Mouse (Mus musculus): ENCODE results near the gene Susd6. TPM values are rescaled to one million over a fixed set of nuclear protein-coding genes. Genes with fewer than 3 reads are reported as not detected.

Gene Susd6
- 11.6 and 12.2 TPM in 2 replicates for polyA plus RNA-seq (2015; fragmentation: Nextera tagmentation; extraction: Ambion mirVana)

GRCm38 (mm10) chr12:80789849-80790694 is at the start of gene Susd6:
Gene Susd6, plus strand, starts transcription at chr12:80790510.

DNA sequence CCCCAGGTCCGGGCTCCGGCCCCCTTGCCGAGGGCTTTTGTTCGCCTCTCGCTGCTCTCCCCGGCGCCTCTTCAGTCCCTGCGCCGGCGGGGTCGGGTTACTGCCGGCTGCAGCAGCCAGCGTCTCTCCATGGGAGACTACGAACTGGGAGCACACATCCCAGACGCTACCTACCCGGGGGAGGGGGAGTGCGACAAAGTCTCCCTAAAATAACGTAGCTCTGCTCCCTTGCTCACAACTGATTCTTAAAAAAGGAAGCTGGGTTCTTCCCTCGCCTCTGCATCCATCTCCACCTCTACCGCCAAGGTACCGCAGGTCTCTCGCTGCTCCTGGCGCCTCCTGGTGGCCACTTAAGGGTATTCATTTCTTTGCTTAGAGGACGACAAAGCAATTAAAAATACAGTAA is 29.9 kb upstream of the Susd6 start, which contains the start of gene Ccdc177:
TSS of gene Ccdc177 (minus strand) at position 292 of the 406 bp plus-strand sequence.

Other genes starting within 250 kb of the Susd6 start
- 8.2 and 8.7 TPM in 2 replicates for gene Slc39a9, start 146.6 kb upstream of the Susd6 start, polyA plus RNA-seq (2015; fragmentation: Nextera tagmentation; extraction: Ambion mirVana)
- 214 and 218 TPM in 2 replicates for gene Erh, start 146.2 kb upstream of the Susd6 start, polyA plus RNA-seq (2015; fragmentation: Nextera tagmentation; extraction: Ambion mirVana)
- 0.11 and 0.12 TPM in 2 replicates for gene Plekhd1, start 97.9 kb upstream of the Susd6 start, polyA plus RNA-seq (2015; fragmentation: Nextera tagmentation; extraction: Ambion mirVana)
- not detected in 2 replicates for gene Ccdc177, start 29.8 kb upstream of the Susd6 start, polyA plus RNA-seq (2015; fragmentation: Nextera tagmentation; extraction: Ambion mirVana)
- gene Srsf5, start 155.0 kb downstream of the Susd6 start, polyA plus RNA-seq (2015; fragmentation: Nextera tagmentation; extraction: Ambion mirVana), result 430 and 462 TPM in 2 replicates
- 0.95 and 1.2 TPM in 2 replicates for gene Slc10a1, start 178.2 kb downstream of the Susd6 start, polyA plus RNA-seq (2015; fragmentation: Nextera tagmentation; extraction: Ambion mirVana)
- gene Smoc1, start 236.3 kb downstream of the Susd6 start, polyA plus RNA-seq (2015; fragmentation: Nextera tagmentation; extraction: Ambion mirVana), result 0.19 and 0.33 TPM in 2 replicates

All from spleen, postnatal 0 days (tissue).